Mouse (Mus musculus) heart, embryonic 13.5 days (tissue): Measurements from ENCODE around the gene Igf1r. TPM values are rescaled to one million over a fixed set of nuclear protein-coding genes. Genes with fewer than 3 reads are reported as not detected.

ENCODE experiments used
- ATAC-seq: fragments of 200-750 bp; cut with Nextera tagmentation; 2 replicates; pipeline ENCODE4 v1.8.0; 2017; ENCODE audit warnings: moderate TSS enrichment; ENCODE audit not compliant: insufficient number of reproducible peaks, low FRiP score, low TSS enrichment; ENCODE audit errors: extremely low read depth
- H3K27ac ChIP-seq: fragments of 300-500 bp; sonication (generic); replicated peaks from 2 replicates; pipeline ENCODE4 v1.5.1; 2015; ENCODE audit warnings: moderate library complexity, mild to moderate bottlenecking, inconsistent platforms
- H3K27me3 ChIP-seq: fragments of 300-500 bp; sonication (generic); replicated peaks from 2 replicates; pipeline ENCODE4 v1.6.1; 2015; ENCODE audit warnings: mild to moderate bottlenecking, inconsistent platforms
- H3K36me3 ChIP-seq: fragments of 300-500 bp; sonication (generic); 2 replicates; pipeline ENCODE4 v1.6.1; 2015; ENCODE audit warnings: mild to moderate bottlenecking, inconsistent platforms
- H3K4me1 ChIP-seq: fragments of 300-500 bp; sonication (generic); 2 replicates; pipeline ENCODE4 v1.6.1; 2015; ENCODE audit warnings: inconsistent platforms
- H3K4me2 ChIP-seq: fragments of 300-500 bp; sonication (generic); 2 replicates; pipeline ENCODE4 v1.6.1; 2015; ENCODE audit warnings: inconsistent platforms, mild to moderate bottlenecking, moderate library complexity
- H3K4me3 ChIP-seq: fragments of 300-500 bp; sonication (generic); 2 replicates; pipeline ENCODE4 v1.5.1; 2015; ENCODE audit warnings: moderate library complexity, mild to moderate bottlenecking, inconsistent platforms
- H3K9ac ChIP-seq: fragments of 300-500 bp; sonication (generic); 2 replicates; pipeline ENCODE4 v1.6.1; 2015; ENCODE audit warnings: inconsistent platforms, mild to moderate bottlenecking, moderate library complexity
- H3K9me3 ChIP-seq: fragments of 300-500 bp; sonication (generic); 2 replicates; pipeline ENCODE4 v1.6.1; 2016; ENCODE audit warnings: inconsistent platforms
- WGBS: fragments of 180-500 bp; shearing (Covaris S2); methylation state at CpG from one replicate; pipeline ENCODE4 v1.1.7; 2015; ENCODE audit warnings: mixed read lengths; 5-methylcytosine and 5-hydroxymethylcytosine counted together
- polyA plus RNA-seq: library from polyadenylated mRNA; unstranded; fragments of >200 nt; fragmentation: Nextera tagmentation; extraction: Ambion mirVana; gene quantifications from 2 replicates; pipeline ENCODE4 v1.2.1, GENCODE M21; 2015

Igf1r gene
- polyA plus RNA-seq, 1 experiment from 2014 or later = 15.0 TPM

- peaks cover 6% of the 10 kb centered on the region; the same call in 1 of the 2 replicates for H3K36me3 ChIP-seq
- no peak overlapping the region for H3K4me3 ChIP-seq
- WGBS = 49% methylated on average over 5 of the region's 5 CpGs
- H3K9me3 ChIP-seq = no peaks in the 10 kb centered on the region
- H3K9ac ChIP-seq = no peak overlapping the region
- ATAC-seq = no peak
- no peak overlapping the region for H3K4me2 ChIP-seq
- H3K4me1 ChIP-seq = peaks cover 70% of the 10 kb centered on the region
- H3K27ac ChIP-seq = no peak overlapping the region
- no peaks in the 10 kb centered on the region for H3K27me3 ChIP-seq
Measured at GRCm38 (mm10) chr7:67985511-67985910, 32.9 kb downstream of the Igf1r start.

- no peak for ATAC-seq
- Histone ChIP-seq H3K9me3 (no peaks in the 10 kb centered on the region), H3K4me1 (peaks cover 66% of the 10 kb centered on the region), H3K9ac (no peak overlapping the region), H3K4me2 (no peak overlapping the region), H3K27me3 (no peaks in the 10 kb centered on the region), H3K4me3 (no peak overlapping the region), H3K36me3 (peaks cover 6% of the 10 kb centered on the region; the same call in 1 of the 2 replicates), H3K27ac (no peak overlapping the region)
- 75% methylated on average over 10 of the region's 10 CpGs for WGBS
Measured at GRCm38 (mm10) chr7:67986277-67986676, 33.6 kb downstream of the Igf1r start.

- no peak overlapping the region for H3K4me3 ChIP-seq
- 81% methylated on average over 11 of the region's 11 CpGs for WGBS
- H3K4me1 ChIP-seq = peaks cover 65% of the 10 kb centered on the region
- H3K27ac ChIP-seq = no peak overlapping the region
- H3K4me2 ChIP-seq = no peak overlapping the region
- no peak for ATAC-seq
- peaks cover 6% of the 10 kb centered on the region; the same call in 1 of the 2 replicates for H3K36me3 ChIP-seq
- no peaks in the 10 kb centered on the region for H3K9me3 ChIP-seq
- H3K27me3 ChIP-seq = no peaks in the 10 kb centered on the region
- no peak overlapping the region for H3K9ac ChIP-seq
Measured at GRCm38 (mm10) chr7:67986816-67987215, 34.2 kb downstream of the Igf1r start.

GRCm38 (mm10) chr7:67989376-67989775, 36.7 kb downstream of the Igf1r start:
- 51% methylated on average over 2 of the region's 2 CpGs for WGBS
- Histone ChIP-seq H3K9me3 (no peaks in the 10 kb centered on the region), H3K27ac (no peak overlapping the region), H3K4me2 (no peak overlapping the region), H3K36me3 (peaks cover 6% of the 10 kb centered on the region; the same call in 1 of the 2 replicates), H3K4me3 (no peak overlapping the region), H3K9ac (no peak overlapping the region), H3K27me3 (no peaks in the 10 kb centered on the region), H3K4me1 (peaks cover 69% of the 10 kb centered on the region)
- no peak for ATAC-seq

GRCm38 (mm10) chr7:67993614-67994013, 41.0 kb downstream of the Igf1r start:
- Histone ChIP-seq H3K36me3 (no peaks in the 10 kb centered on the region), H3K27ac (no peak overlapping the region), H3K9ac (no peak overlapping the region), H3K27me3 (no peaks in the 10 kb centered on the region), H3K4me1 (peaks cover 77% of the 10 kb centered on the region), H3K4me3 (no peak overlapping the region), H3K4me2 (no peak overlapping the region), H3K9me3 (no peaks in the 10 kb centered on the region)
- WGBS = 44% methylated on average over 4 of the region's 4 CpGs
- no peak for ATAC-seq

- Histone ChIP-seq H3K27me3 (no peaks in the 10 kb centered on the region), H3K4me3 (no peak overlapping the region), H3K9ac (0 out of 2 replicates have a peak overlapping the region, but pooled peaks have one; percentile 38), H3K4me2 (no peak overlapping the region), H3K36me3 (no peaks in the 10 kb centered on the region), H3K4me1 (peaks cover 77% of the 10 kb centered on the region), H3K27ac (no peak overlapping the region), H3K9me3 (no peaks in the 10 kb centered on the region)
- no peak for ATAC-seq
- 36% methylated on average over 7 of the region's 7 CpGs for WGBS
Measured at GRCm38 (mm10) chr7:67994346-67994858, 41.8 kb downstream of the Igf1r start.

- Histone ChIP-seq H3K4me3 (no peak overlapping the region), H3K36me3 (no peaks in the 10 kb centered on the region), H3K4me2 (no peak overlapping the region), H3K4me1 (peaks cover 78% of the 10 kb centered on the region), H3K27ac (0 out of 2 replicates have a peak overlapping the region, but pooled peaks have one; percentile 15), H3K9ac (no peak overlapping the region), H3K9me3 (no peaks in the 10 kb centered on the region), H3K27me3 (no peaks in the 10 kb centered on the region)
- 65% methylated on average over 8 of the region's 8 CpGs for WGBS
- 0 out of 2 replicates have a peak, but pooled peaks have one; percentile 21 for ATAC-seq
Measured at GRCm38 (mm10) chr7:67995276-67995675, 42.6 kb downstream of the Igf1r start.

GRCm38 (mm10) chr7:67996202-67996960, 43.8 kb downstream of the Igf1r start:
- whole genome bisulfite sequencing = 39% methylated on average over 12 of the region's 12 CpGs
- H3K4me2 ChIP-seq = no peak overlapping the region
- H3K4me1 ChIP-seq = peaks cover 76% of the 10 kb centered on the region
- no peak overlapping the region; the same call in 1 of the 2 replicates for H3K9ac ChIP-seq
- ATAC-seq = 0 out of 2 replicates have a peak, but pooled peaks have one; percentile 10
- no peak overlapping the region; the same call in 1 of the 2 replicates for H3K27ac ChIP-seq
- no peak overlapping the region for H3K4me3 ChIP-seq
- H3K27me3 ChIP-seq = no peaks in the 10 kb centered on the region
- no peaks in the 10 kb centered on the region for H3K9me3 ChIP-seq
- H3K36me3 ChIP-seq = no peaks in the 10 kb centered on the region

GRCm38 (mm10) chr7:68001269-68001668, 48.6 kb downstream of the Igf1r start:
- Histone ChIP-seq H3K4me2 (no peak overlapping the region), H3K4me1 (peaks cover 39% of the 10 kb centered on the region), H3K9me3 (no peaks in the 10 kb centered on the region), H3K9ac (no peak overlapping the region), H3K4me3 (no peak overlapping the region), H3K27ac (no peak overlapping the region), H3K27me3 (no peaks in the 10 kb centered on the region), H3K36me3 (peaks cover 28% of the 10 kb centered on the region)
- no peak for ATAC-seq
- 85% methylated on average over 5 of the region's 5 CpGs for WGBS

- H3K9ac ChIP-seq = no peak overlapping the region
- H3K27ac ChIP-seq = peak overlapping the region; percentile 70
- no peak overlapping the region for H3K4me3 ChIP-seq
- no peak overlapping the region for H3K4me2 ChIP-seq
- no peaks in the 10 kb centered on the region for H3K27me3 ChIP-seq
- H3K4me1 ChIP-seq = peaks cover 53% of the 10 kb centered on the region
- H3K36me3 ChIP-seq = peaks cover 57% of the 10 kb centered on the region
- 61% methylated on average over 7 of the region's 7 CpGs for WGBS
- no peaks in the 10 kb centered on the region for H3K9me3 ChIP-seq
- ATAC-seq = no peak
Measured at GRCm38 (mm10) chr7:68006074-68006473, 53.4 kb downstream of the Igf1r start.

GRCm38 (mm10) chr7:68006496-68006895, 53.9 kb downstream of the Igf1r start:
- H3K27ac ChIP-seq = peak overlapping the region; percentile 70
- WGBS = 64% methylated on average over 6 of the region's 6 CpGs
- peaks cover 57% of the 10 kb centered on the region for H3K4me1 ChIP-seq

More at GRCm38 (mm10) chr7:68006496-68006895, 53.9 kb downstream of the Igf1r start:
- no peak overlapping the region for H3K9ac ChIP-seq
- peaks cover 57% of the 10 kb centered on the region for H3K36me3 ChIP-seq
- no peaks in the 10 kb centered on the region for H3K27me3 ChIP-seq
- no peaks in the 10 kb centered on the region for H3K9me3 ChIP-seq
- H3K4me3 ChIP-seq = no peak overlapping the region
- ATAC-seq = no peak
- no peak overlapping the region for H3K4me2 ChIP-seq
